8 mouse cellular contexts compared by ENCODE assay signal in genomic region chr4:126147533-126148160, GRCm38 (mm10). TPM values are rescaled to one million over a fixed set of nuclear protein-coding genes. Genes with fewer than 3 reads are reported as not detected.
DNase-seq lines count a peak whose midpoint lies in the region; ATAC-seq and TF ChIP-seq lines count a peak whose summit lies in the region.

Gene Eva1b (plus strand): TSS chr4:126147744.

- H3K9me3 ChIP-seq in ES-E14 (ENCODE audit: control insufficient read depth, insufficient read depth, low read depth, low read length) = no peaks in the 10 kb centered on the region
- no peaks in the 10 kb centered on the region for H3K9me3 ChIP-seq in intestine, postnatal 0 days (ENCODE audit: control insufficient read depth)

- H3K4me2 ChIP-seq in intestine, postnatal 0 days (replicated peaks; ENCODE audit: low read depth) = peak within 1 kb of the TSS; percentile 88

- H3K27ac ChIP-seq in ES-E14 (ENCODE audit: insufficient read depth, low read depth, low read length, poor library complexity, severe bottlenecking) = peak within 1 kb of the TSS; percentile 61
- H3K27ac ChIP-seq in brown adipose tissue, adult 24 weeks (replicated peaks; ENCODE audit: low read depth, low read length) = peak within 1 kb of the TSS; percentile 83
- peak within 1 kb of the TSS; percentile 84 for H3K27ac ChIP-seq in intestine, postnatal 0 days (ENCODE audit: low read depth, low read length)

- ATAC-seq in intestine, postnatal 0 days = peak; percentile 62

- peak; percentile 54 for DNase-seq in ES-E14 (ENCODE audit: low read depth, low spot score)
- DNase-seq in heart, adult 11 months = peak; percentile 98
- DNase-seq in lung, adult 18-20 months = peak; percentile 76 to 78
- peak; percentile 74 for DNase-seq in ovary, postnatal 14 days (ENCODE audit: low spot score)
- no peak for DNase-seq in layer of hippocampus, adult 9-10 months (ENCODE audit: low spot score)
- no peak for DNase-seq in layer of hippocampus, adult 9-11 months

- peak within 1 kb of the TSS; percentile 62 to 82 for H3K4me3 ChIP-seq in ES-E14 (ENCODE audit: insufficient read depth in 1 of 2, low read depth in 1 of 2, low read length in 2 of 2, poor library complexity in 1 of 2, severe bottlenecking in 1 of 2)
- H3K4me3 ChIP-seq in brown adipose tissue, adult 24 weeks (ENCODE audit: insufficient read depth, low read depth, low read length) = peak within 1 kb of the TSS; percentile 76
- H3K4me3 ChIP-seq in intestine, postnatal 0 days (ENCODE audit: low read depth, low read length) = peak within 1 kb of the TSS; percentile 62

- peaks cover 4 to 27% of the 10 kb centered on the region in 2 experiments; a peak in 3 of 4 replicates for H3K4me1 ChIP-seq in ES-E14 (ENCODE audit: control insufficient read depth in 2 of 2, insufficient read depth in 2 of 2, low read length in 2 of 2, poor library complexity in 1 of 2)
- peaks cover 13% of the 10 kb centered on the region for H3K4me1 ChIP-seq in brown adipose tissue, adult 24 weeks (ENCODE audit: control insufficient read depth, insufficient read depth, insufficient read length, low read length)
- no peaks in the 10 kb centered on the region; the same call in 1 of the 2 replicates for H3K4me1 ChIP-seq in intestine, postnatal 0 days (replicated peaks; ENCODE audit: control insufficient read depth, insufficient read depth, low read length)

- in situ Hi-C loops in ES-E14 (cut with MboI; ENCODE audit: low sequenced_read_pairs in 2 of 2, unreplicated experiment in 2 of 2) = no loop called here

- no peak for TF ChIP-seq CTCF in intestine, postnatal 0 days (IDR thresholded peaks at IDR 0.05; ENCODE audit: low read depth)

- H3K9ac ChIP-seq in ES-E14 (ENCODE audit: insufficient read depth, low read depth, low read length, poor library complexity, severe bottlenecking) = peak within 1 kb of the TSS; percentile 77
- peak within 1 kb of the TSS; percentile 71 for H3K9ac ChIP-seq in intestine, postnatal 0 days (ENCODE audit: low read depth, low read length)

- WGBS in intestine, postnatal 0 days = 5% methylated on average over 24 of the region's 24 CpGs

- H3K36me3 ChIP-seq in ES-E14 (ENCODE audit: control insufficient read depth, insufficient read depth, low read length, poor library complexity, severe bottlenecking) = peaks cover 4% of the 10 kb centered on the region; the same call in 1 of the 2 replicates
- peaks cover 16% of the 10 kb centered on the region; the same call in 1 of the 2 replicates for H3K36me3 ChIP-seq in intestine, postnatal 0 days (ENCODE audit: control insufficient read depth, insufficient read depth)

- no peaks in the 10 kb centered on the region for H3K27me3 ChIP-seq in intestine, postnatal 0 days (replicated peaks; ENCODE audit: control insufficient read depth, insufficient read depth, low read length)

TF ChIP-seq in ES-E14, 5 proteins besides CTCF, POLR2A, EP300 and RAD21:
- TF ChIP-seq HCFC1 (IDR thresholded peaks at IDR 0.05; ENCODE audit: borderline replicate concordance, insufficient read depth, low read length) (no peak), ZNF384 (IDR thresholded peaks at IDR 0.05; ENCODE audit: low read depth, low read length) (no peak), ZC3H11A (IDR thresholded peaks at IDR 0.05; ENCODE audit: borderline replicate concordance, low read depth, low read length) (no peak), MAFK (IDR thresholded peaks at IDR 0.05; ENCODE audit: insufficient read depth, low read depth, low read length) (no peak), CHD2 (IDR thresholded peaks at IDR 0.05; ENCODE audit: low read depth, low read length) (no peak)

RNA-seq across cellular contexts. Expression of gene Eva1b, which starts in this region (rescaled TPM):
- total RNA-seq in ES-E14 (2012; rRNA removed) = 44.2 and 48.7 TPM in 2 replicates
- 8.6 and 13.5 TPM in 2 replicates for polyA plus RNA-seq in brown adipose tissue, adult 24 weeks (2012; ENCODE audit: insufficient read depth, insufficient read length, missing spikeins)
- 28.9 and 29.0 TPM in 2 replicates for polyA plus RNA-seq in intestine, postnatal 0 days (2015; fragmentation: Nextera tagmentation; extraction: Ambion mirVana)

Comparison
In these comparisons a context has a peak if more than half of its experiments do, and no peak if none do; other contexts are left out.
1. DNase-seq: peak in ES-E14 (single experiment), heart, adult 11 months (single experiment), lung, adult 18-20 months (2 of 2) and ovary, postnatal 14 days (single experiment); none in layer of hippocampus, adult 9-10 months (single experiment) and layer of hippocampus, adult 9-11 months (single experiment).
2. Peak in every context shown above with its lines, with median percentiles within 50 percentile points of each other: H3K27ac ChIP-seq and H3K4me3 ChIP-seq.